Mouse (Mus musculus) forebrain, embryonic 15.5 days (tissue): ENCODE measurements at regions not wholly inside any gene's neighbourhood (a gene's known extent, or its start where the extent isn't known, plus 50 kb on each side); places are given as distances from the start of the nearest gene placed in this dataset.

Source experiments
- ATAC-seq: fragments of 200-750 bp; cut with Nextera tagmentation; replicated peaks from 2 replicates; pipeline ENCODE4 v1.8.0; 2017; ENCODE audit warnings: mild to moderate bottlenecking, moderate TSS enrichment, moderate library complexity
- H3K27ac ChIP-seq: fragments of 300-500 bp; sonication (generic); replicated peaks from 2 replicates; pipeline ENCODE4 v1.5.1; 2015; ENCODE audit warnings: mild to moderate bottlenecking, inconsistent platforms
- H3K27me3 ChIP-seq: fragments of 300-500 bp; sonication (generic); 2 replicates; pipeline ENCODE4 v1.6.1; 2015; ENCODE audit warnings: inconsistent platforms
- H3K36me3 ChIP-seq: fragments of 300-500 bp; sonication (generic); 2 replicates; pipeline ENCODE4 v1.6.1; 2015; ENCODE audit warnings: mild to moderate bottlenecking, inconsistent platforms
- H3K4me1 ChIP-seq: fragments of 300-500 bp; sonication (generic); 2 replicates; pipeline ENCODE4 v1.6.1; 2015; ENCODE audit warnings: inconsistent platforms
- H3K4me2 ChIP-seq: fragments of 300-500 bp; sonication (generic); replicated peaks from 2 replicates; pipeline ENCODE4 v1.6.1; 2015; ENCODE audit warnings: mild to moderate bottlenecking, inconsistent platforms
- H3K4me3 ChIP-seq: fragments of 300-500 bp; sonication (generic); 2 replicates; pipeline ENCODE4 v1.5.1; 2015; ENCODE audit warnings: mild to moderate bottlenecking, inconsistent platforms
- H3K9ac ChIP-seq: fragments of 300-500 bp; sonication (generic); replicated peaks from 2 replicates; pipeline ENCODE4 v1.6.1; 2015; ENCODE audit warnings: mild to moderate bottlenecking, inconsistent platforms
- H3K9me3 ChIP-seq: fragments of 300-500 bp; sonication (generic); 2 replicates; pipeline ENCODE4 v1.6.1; 2016; ENCODE audit warnings: inconsistent platforms
- WGBS: fragments of 180-500 bp; shearing (Covaris S2); methylation state at CpG from one replicate; pipeline ENCODE4 v1.1.7; 2015; ENCODE audit warnings: mixed read lengths; 5-methylcytosine and 5-hydroxymethylcytosine counted together

- no peaks in the 10 kb centered on the region for H3K4me1 ChIP-seq
- ATAC-seq: no peak
- H3K4me2 ChIP-seq: no peak overlapping the region
- no peak overlapping the region for H3K4me3 ChIP-seq
- H3K36me3 ChIP-seq: no peaks in the 10 kb centered on the region
- WGBS: 55% methylated on average over 2 of the region's 2 CpGs
- H3K27ac ChIP-seq: no peak overlapping the region
- H3K9ac ChIP-seq: no peak overlapping the region
- no peaks in the 10 kb centered on the region for H3K9me3 ChIP-seq
- H3K27me3 ChIP-seq: no peaks in the 10 kb centered on the region
Measured at GRCm38 (mm10) chr3:64898610-64899009, 54.0 kb upstream of the Vmn2r7 start.

GRCm38 (mm10) chr3:64901317-64901892 lies 56.8 kb upstream of the Vmn2r7 start:
- 45% methylated on average over 2 of the region's 2 CpGs for WGBS
- no peaks in the 10 kb centered on the region for H3K27me3 ChIP-seq
- no peak overlapping the region for H3K27ac ChIP-seq
- no peaks in the 10 kb centered on the region for H3K36me3 ChIP-seq
- H3K9ac ChIP-seq: no peak overlapping the region
- H3K9me3 ChIP-seq: no peaks in the 10 kb centered on the region
- ATAC-seq: no peak
- no peak overlapping the region for H3K4me3 ChIP-seq
- H3K4me2 ChIP-seq: no peak overlapping the region
- no peaks in the 10 kb centered on the region for H3K4me1 ChIP-seq

- WGBS: 4% methylated on average over 16 of the region's 16 CpGs
- no peak for ATAC-seq
- H3K9me3 ChIP-seq: no peaks in the 10 kb centered on the region
Measured at GRCm38 (mm10) chr3:64949307-64949706, 104.7 kb upstream of the Vmn2r7 start.

GRCm38 (mm10) chr3:64964667-64965415 lies 120.3 kb upstream of the Vmn2r7 start:
- H3K9me3 ChIP-seq: no peaks in the 10 kb centered on the region
- no peak overlapping the region for H3K4me2 ChIP-seq
- peaks cover 12% of the 10 kb centered on the region for H3K4me1 ChIP-seq
- no peak overlapping the region for H3K9ac ChIP-seq
- no peak overlapping the region for H3K4me3 ChIP-seq
- no peaks in the 10 kb centered on the region for H3K27me3 ChIP-seq
- peak; percentile 83 for ATAC-seq
- H3K27ac ChIP-seq: peak overlapping the region; percentile 49; the same call in 1 of the 2 replicates
- 73% methylated on average over 5 of the region's 5 CpGs for WGBS
- H3K36me3 ChIP-seq: no peaks in the 10 kb centered on the region

More at GRCm38 (mm10) chr3:64949307-64949706, 104.7 kb upstream of the Vmn2r7 start:
- Histone ChIP-seq H3K36me3 (no peaks in the 10 kb centered on the region), H3K4me1 (peaks cover 7% of the 10 kb centered on the region; the same call in 1 of the 2 replicates), H3K4me2 (peak overlapping the region; percentile 47), H3K4me3 (peak overlapping the region; percentile 35), H3K27me3 (no peaks in the 10 kb centered on the region), H3K27ac (no peak overlapping the region), H3K9ac (peak overlapping the region; percentile 22)

GRCm38 (mm10) chr3:64965416-64965980 lies 120.9 kb upstream of the Vmn2r7 start:
- Histone ChIP-seq H3K4me2 (no peak overlapping the region), H3K27ac (0 out of 2 replicates have a peak overlapping the region, but pooled peaks have one; percentile 49), H3K4me3 (no peak overlapping the region), H3K4me1 (peaks cover 12% of the 10 kb centered on the region), H3K27me3 (no peaks in the 10 kb centered on the region), H3K9ac (no peak overlapping the region), H3K9me3 (no peaks in the 10 kb centered on the region), H3K36me3 (no peaks in the 10 kb centered on the region)
- peak; percentile 44; the same call in 1 of the 2 replicates for ATAC-seq
- WGBS: 78% methylated on average over 6 of the region's 6 CpGs

- no peak for ATAC-seq
- no peak overlapping the region for H3K27ac ChIP-seq
- H3K27me3 ChIP-seq: no peaks in the 10 kb centered on the region
- peaks cover 12% of the 10 kb centered on the region for H3K4me1 ChIP-seq
- WGBS: 30% methylated on average over 3 of the region's 3 CpGs
- no peak overlapping the region for H3K4me3 ChIP-seq
- H3K9me3 ChIP-seq: no peaks in the 10 kb centered on the region
- H3K4me2 ChIP-seq: no peak overlapping the region
- H3K9ac ChIP-seq: no peak overlapping the region
- no peaks in the 10 kb centered on the region for H3K36me3 ChIP-seq
Measured at GRCm38 (mm10) chr3:64968275-64968674, 123.7 kb upstream of the Vmn2r7 start.

GRCm38 (mm10) chr3:64984369-64984768 lies 124.8 kb upstream of the Kcnab1 start:
- 41% methylated on average over 2 of the region's 2 CpGs for WGBS

GRCm38 (mm10) chr3:64987665-64988064 lies 121.5 kb upstream of the Kcnab1 start:
- no peaks in the 10 kb centered on the region for H3K36me3 ChIP-seq
- no peak overlapping the region for H3K4me2 ChIP-seq
- no peaks in the 10 kb centered on the region for H3K27me3 ChIP-seq
- H3K9me3 ChIP-seq: no peaks in the 10 kb centered on the region
- no peak overlapping the region for H3K4me3 ChIP-seq
- ATAC-seq: no peak
- no peak overlapping the region for H3K27ac ChIP-seq
- no peak overlapping the region for H3K9ac ChIP-seq
- no peaks in the 10 kb centered on the region for H3K4me1 ChIP-seq
- WGBS: 69% methylated on average over 1 of the region's 1 CpGs

More at GRCm38 (mm10) chr3:64984369-64984768, 124.8 kb upstream of the Kcnab1 start:
- H3K4me3 ChIP-seq: no peak overlapping the region
- no peaks in the 10 kb centered on the region for H3K36me3 ChIP-seq
- no peak overlapping the region for H3K27ac ChIP-seq
- H3K9ac ChIP-seq: no peak overlapping the region
- no peaks in the 10 kb centered on the region for H3K27me3 ChIP-seq
- H3K4me1 ChIP-seq: no peaks in the 10 kb centered on the region
- 0 out of 2 replicates have a peak, but pooled peaks have one; percentile 29 for ATAC-seq
- H3K9me3 ChIP-seq: no peaks in the 10 kb centered on the region
- no peak overlapping the region for H3K4me2 ChIP-seq

GRCm38 (mm10) chr3:64996451-64996850 lies 112.7 kb upstream of the Kcnab1 start:
- Histone ChIP-seq H3K36me3 (no peaks in the 10 kb centered on the region), H3K4me2 (no peak overlapping the region), H3K4me1 (no peaks in the 10 kb centered on the region), H3K27me3 (no peaks in the 10 kb centered on the region), H3K27ac (no peak overlapping the region), H3K4me3 (no peak overlapping the region), H3K9ac (no peak overlapping the region), H3K9me3 (no peaks in the 10 kb centered on the region)
- ATAC-seq: no peak
- WGBS: 81% methylated on average over 4 of the region's 4 CpGs

GRCm38 (mm10) chr3:64997552-64997951 lies 111.6 kb upstream of the Kcnab1 start:
- no peaks in the 10 kb centered on the region for H3K9me3 ChIP-seq
- no peak overlapping the region for H3K9ac ChIP-seq
- no peaks in the 10 kb centered on the region for H3K27me3 ChIP-seq
- H3K4me1 ChIP-seq: no peaks in the 10 kb centered on the region
- H3K27ac ChIP-seq: no peak overlapping the region
- no peak overlapping the region for H3K4me3 ChIP-seq
- no peaks in the 10 kb centered on the region for H3K36me3 ChIP-seq
- H3K4me2 ChIP-seq: no peak overlapping the region
- no peak for ATAC-seq

GRCm38 (mm10) chr3:65001131-65001530 lies 108.1 kb upstream of the Kcnab1 start:
- H3K27me3 ChIP-seq: no peaks in the 10 kb centered on the region
- no peak overlapping the region for H3K4me3 ChIP-seq
- H3K36me3 ChIP-seq: no peaks in the 10 kb centered on the region
- no peak overlapping the region for H3K27ac ChIP-seq
- no peak overlapping the region for H3K4me2 ChIP-seq
- no peak for ATAC-seq
- no peaks in the 10 kb centered on the region for H3K9me3 ChIP-seq
- H3K4me1 ChIP-seq: no peaks in the 10 kb centered on the region
- WGBS: 66% methylated on average over 4 of the region's 4 CpGs
- no peak overlapping the region for H3K9ac ChIP-seq

GRCm38 (mm10) chr3:65002578-65002977 lies 106.6 kb upstream of the Kcnab1 start:
- H3K9me3 ChIP-seq: no peaks in the 10 kb centered on the region
- H3K4me2 ChIP-seq: no peak overlapping the region
- no peak overlapping the region for H3K27ac ChIP-seq
- ATAC-seq: no peak
- H3K4me1 ChIP-seq: no peaks in the 10 kb centered on the region
- no peaks in the 10 kb centered on the region for H3K36me3 ChIP-seq
- H3K27me3 ChIP-seq: no peaks in the 10 kb centered on the region
- no peak overlapping the region for H3K4me3 ChIP-seq
- H3K9ac ChIP-seq: no peak overlapping the region
